Mouse (Mus musculus): ENCODE results near the gene Supt7l.

- TF ChIP-seq POLR2A (IDR thresholded peaks at IDR 0.05; ENCODE audit: extremely low read depth, insufficient read depth, low read length) (no peak), CTCF (IDR thresholded peaks at IDR 0.05; ENCODE audit: extremely low read depth, insufficient read depth, low read length) (no peak)
Measured at GRCm38 (mm10) chr5:31527117-31527680, 408 bp downstream of the Supt7l start.

Measured in cortical plate, adult 2 months (tissue).